In the genomic region with DNA sequence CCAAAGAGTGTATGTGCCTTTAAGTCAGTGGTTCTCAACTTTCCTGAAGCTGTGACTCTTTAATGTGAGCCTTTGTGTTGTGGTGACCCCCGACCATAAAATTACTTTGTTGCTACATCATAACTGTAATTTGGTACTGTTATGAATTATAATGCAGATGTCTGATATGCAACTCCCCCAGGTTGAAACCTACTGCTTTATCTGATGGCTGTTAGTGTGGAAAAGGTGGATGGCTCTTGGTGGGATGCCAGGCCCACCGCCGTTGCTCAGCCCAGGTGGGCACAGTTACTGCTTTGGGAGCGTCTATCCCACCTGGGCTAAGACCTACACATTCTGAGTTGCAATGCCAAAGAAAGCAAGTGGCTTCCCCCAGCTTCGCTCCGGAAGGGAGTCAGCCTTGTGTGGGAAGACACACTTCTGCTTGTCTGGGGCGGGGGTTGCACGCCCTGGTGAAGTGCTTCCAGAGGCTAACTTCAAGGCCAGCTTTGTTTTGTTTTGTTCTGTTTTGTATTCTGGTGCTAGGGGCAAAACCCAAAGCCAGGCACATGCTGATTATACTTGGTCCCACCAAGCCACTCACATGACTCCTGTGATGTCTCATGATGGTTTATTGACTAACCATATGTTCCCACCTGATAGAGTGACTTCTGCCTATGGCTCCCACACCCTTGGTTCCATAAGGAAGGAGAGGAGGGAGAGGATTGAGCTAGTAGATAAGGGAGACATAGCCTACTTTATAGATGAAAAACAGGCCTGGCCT, we compare ENCODE assay signal across 25 mouse cellular contexts. TPM values are rescaled to one million over a fixed set of nuclear protein-coding genes. Genes with fewer than 3 reads are reported as not detected.
DNase-seq lines count a peak whose midpoint lies in the region; ATAC-seq and TF ChIP-seq lines count a peak whose summit lies in the region.
"Had no signal": no experiment of that assay in that cellular context is flagged by ENCODE, and none has a peak within 500 bp of the region (broad histone marks: within the 10 kb centered on the region; RNA-seq: fewer than 3 reads in every experiment).

No protein-coding gene starts in this region.

- H3K9me3 ChIP-seq in liver, embryonic 14.5 days (ENCODE audit: control insufficient read depth, low read length), result no peaks in the 10 kb centered on the region
- H3K9me3 ChIP-seq in liver, embryonic 11.5 days (ENCODE audit: control insufficient read depth, low read length), result no peaks in the 10 kb centered on the region
- no peaks in the 10 kb centered on the region for H3K9me3 ChIP-seq in G1E (replicated peaks)
- no peaks in the 10 kb centered on the region for H3K9me3 ChIP-seq in hindbrain, postnatal 0 days (ENCODE audit: low read length)
- H3K9me3 ChIP-seq: embryonic facial prominence, embryonic 12.5 days; heart, embryonic 15.5 days; intestine, embryonic 15.5 days; limb, embryonic 13.5 days; megakaryocyte, embryonic 14.5 days; neural tube, embryonic 12.5 days had no signal

- H3K36me3 ChIP-seq in liver, embryonic 14.5 days (replicated peaks; ENCODE audit: control insufficient read depth, insufficient read depth, low read depth), result no peaks in the 10 kb centered on the region
- H3K36me3 ChIP-seq in liver, embryonic 11.5 days (ENCODE audit: control insufficient read depth, insufficient read depth, low read length), result no peaks in the 10 kb centered on the region
- H3K36me3 ChIP-seq in G1E (replicated peaks), result no peaks in the 10 kb centered on the region
- no peaks in the 10 kb centered on the region for H3K36me3 ChIP-seq in small intestine, adult 2 months (ENCODE audit: control insufficient read depth, insufficient read depth, low read length)
- H3K36me3 ChIP-seq in hindbrain, postnatal 0 days (ENCODE audit: insufficient read depth, low read length), result no peaks in the 10 kb centered on the region
- H3K36me3 ChIP-seq: embryonic facial prominence, embryonic 12.5 days; heart, embryonic 15.5 days; intestine, embryonic 15.5 days; limb, embryonic 13.5 days; neural tube, embryonic 12.5 days had no signal

- 0 out of 2 replicates have a peak, but pooled peaks have one; percentile 28 for ATAC-seq in liver, embryonic 14.5 days (ENCODE audit: insufficient read depth)
- no peak for ATAC-seq in liver, embryonic 11.5 days (replicated peaks; ENCODE audit: low FRiP score)
- peak; percentile 56 for ATAC-seq in G1E (ENCODE audit: extremely low read depth, insufficient number of reproducible peaks, low FRiP score, poor library complexity, severe bottlenecking)
- ATAC-seq in hematopoietic stem cell, adult 5-6 weeks (replicated peaks in 1 of 2; ENCODE audit: insufficient read depth in 1 of 2, low FRiP score in 2 of 2, low TSS enrichment in 1 of 2, low read depth in 1 of 2, poor library complexity in 2 of 2, severe bottlenecking in 2 of 2), result peak; percentile 3; a peak in 2 of 4 replicates
- ATAC-seq in hindbrain, postnatal 0 days, result no peak
- ATAC-seq: forebrain, postnatal 0 days; intestine, embryonic 15.5 days had no signal

- H3K4me2 ChIP-seq in liver, embryonic 14.5 days (ENCODE audit: low read depth), result no peak overlapping the region; the same call in 1 of the 2 replicates
- no peak overlapping the region for H3K4me2 ChIP-seq in liver, embryonic 11.5 days
- no peak overlapping the region for H3K4me2 ChIP-seq in hindbrain, postnatal 0 days (ENCODE audit: low read depth, low read length)
- H3K4me2 ChIP-seq: embryonic facial prominence, embryonic 12.5 days; heart, embryonic 15.5 days; hindbrain, embryonic 14.5 days; intestine, embryonic 15.5 days; limb, embryonic 13.5 days; neural tube, embryonic 12.5 days had no signal

- DNase-seq in liver, embryonic 14.5 days (ENCODE audit: low read depth in 3 of 3, low spot score in 3 of 3), result no peak
- DNase-seq in liver, embryonic 11.5 days (ENCODE audit: low spot score), result no peak
- DNase-seq in G1E (ENCODE audit: low spot score), result no peak
- DNase-seq in thymus, postnatal 4 days, result no peak
- DNase-seq in hindbrain, postnatal 0 days (ENCODE audit: low spot score), result no peak
- no peak for DNase-seq in layer of hippocampus, adult 18-20 months (ENCODE audit: low spot score in 2 of 2)
- DNase-seq: adrenal gland, postnatal 25 days; cerebellum, adult 9-10 months; forebrain, postnatal 0 days; gastrocnemius, adult 2 months; heart, postnatal 36 days; kidney, postnatal 25 days; lung, postnatal 10 days; midbrain, embryonic 14.5 days; retina, postnatal 1 day; right cerebral cortex, postnatal 25 days had no signal

- H3K4me1 ChIP-seq in liver, embryonic 14.5 days (replicated peaks; ENCODE audit: control insufficient read depth in 2 of 2, insufficient read depth in 2 of 2, low read length in 1 of 2), result peaks cover 0 to 11% of the 10 kb centered on the region in 2 experiments; a peak in 2 of 4 replicates
- H3K4me1 ChIP-seq in liver, embryonic 11.5 days (replicated peaks; ENCODE audit: control insufficient read depth, insufficient read depth, low read length), result peaks cover 8% of the 10 kb centered on the region
- H3K4me1 ChIP-seq in G1E (ENCODE audit: insufficient read depth, low read depth, low read length), result no peaks in the 10 kb centered on the region; the same call in 1 of the 2 replicates
- H3K4me1 ChIP-seq in small intestine, adult 2 months (ENCODE audit: control insufficient read depth, insufficient read depth, insufficient read length, low read length), result peaks cover 2% of the 10 kb centered on the region; the same call in 1 of the 2 replicates
- peaks cover 3% of the 10 kb centered on the region; the same call in 1 of the 2 replicates for H3K4me1 ChIP-seq in hindbrain, postnatal 0 days (ENCODE audit: insufficient read depth, low read length)
- H3K4me1 ChIP-seq: intestine, embryonic 15.5 days; limb, embryonic 13.5 days had no signal

- H3K27me3 ChIP-seq in liver, embryonic 14.5 days (ENCODE audit: control insufficient read depth, insufficient read depth, low read length), result no peaks in the 10 kb centered on the region
- no peaks in the 10 kb centered on the region for H3K27me3 ChIP-seq in liver, embryonic 11.5 days (replicated peaks; ENCODE audit: control insufficient read depth, insufficient read depth, low read length)
- no peaks in the 10 kb centered on the region; the same call in 1 of the 2 replicates for H3K27me3 ChIP-seq in G1E (ENCODE audit: insufficient read depth, low read length)
- no peaks in the 10 kb centered on the region for H3K27me3 ChIP-seq in small intestine, adult 2 months (ENCODE audit: control insufficient read depth, insufficient read depth, low read length)
- no peaks in the 10 kb centered on the region for H3K27me3 ChIP-seq in hindbrain, postnatal 0 days (ENCODE audit: insufficient read depth, low read length)
- H3K27me3 ChIP-seq: embryonic facial prominence, embryonic 12.5 days; heart, embryonic 15.5 days; intestine, embryonic 15.5 days; limb, embryonic 13.5 days; megakaryocyte, embryonic 14.5 days; neural tube, embryonic 12.5 days had no signal

- TF ChIP-seq POLR2A in small intestine, adult 2 months (IDR thresholded peaks at IDR 0.05; ENCODE audit: low read depth, low read length), result no peak

- TF ChIP-seq CTCF in liver, embryonic 14.5 days (IDR thresholded peaks at IDR 0.05; ENCODE audit: low read depth), result no peak
- TF ChIP-seq CTCF in G1E (IDR thresholded peaks at IDR 0.05; ENCODE audit: low read depth, low read length), result no peak
- TF ChIP-seq CTCF in small intestine, adult 2 months (IDR thresholded peaks at IDR 0.05; ENCODE audit: extremely low read depth, insufficient read length, insufficient replicate concordance, low read depth, low read length), result no peak
- no peak for TF ChIP-seq CTCF in hindbrain, postnatal 0 days (IDR thresholded peaks at IDR 0.05; ENCODE audit: low read depth)

- H3K27ac ChIP-seq in liver, embryonic 14.5 days, result no peak overlapping the region
- H3K27ac ChIP-seq in liver, embryonic 11.5 days (ENCODE audit: low read depth, low read length), result no peak overlapping the region; the same call in 1 of the 2 replicates
- peak overlapping the region; percentile 69 for H3K27ac ChIP-seq in small intestine, adult 2 months (ENCODE audit: insufficient read depth, low read depth, low read length)
- no peak overlapping the region for H3K27ac ChIP-seq in hindbrain, postnatal 0 days
- H3K27ac ChIP-seq: embryonic facial prominence, embryonic 12.5 days; gastrocnemius, adult 2 months; heart, embryonic 15.5 days; hindbrain, embryonic 14.5 days; intestine, embryonic 15.5 days; limb, embryonic 13.5 days; neural tube, embryonic 12.5 days had no signal

- no peak overlapping the region for H3K9ac ChIP-seq in liver, embryonic 14.5 days (replicated peaks)
- no peak overlapping the region for H3K9ac ChIP-seq in liver, embryonic 11.5 days (ENCODE audit: low read depth, low read length)
- H3K9ac ChIP-seq in hindbrain, postnatal 0 days (replicated peaks; ENCODE audit: low read length), result no peak overlapping the region
- H3K9ac ChIP-seq: embryonic facial prominence, embryonic 12.5 days; forebrain, postnatal 0 days; heart, embryonic 15.5 days; hindbrain, embryonic 14.5 days; intestine, embryonic 15.5 days; limb, embryonic 13.5 days; neural tube, embryonic 12.5 days had no signal

- H3K4me3 ChIP-seq in liver, embryonic 14.5 days (ENCODE audit: insufficient read depth in 1 of 2, low read depth in 2 of 2, low read length in 2 of 2), result no peak overlapping the region
- H3K4me3 ChIP-seq in liver, embryonic 11.5 days (ENCODE audit: low read depth, low read length), result no peak overlapping the region
- no peak overlapping the region for H3K4me3 ChIP-seq in G1E (ENCODE audit: low read depth, low read length)
- no peak overlapping the region for H3K4me3 ChIP-seq in small intestine, adult 2 months (ENCODE audit: low read depth, low read length)
- no peak overlapping the region for H3K4me3 ChIP-seq in hindbrain, postnatal 0 days (ENCODE audit: low read length)
- H3K4me3 ChIP-seq: embryonic facial prominence, embryonic 12.5 days; gastrocnemius, adult 2 months; heart, embryonic 15.5 days; intestine, embryonic 15.5 days; limb, embryonic 13.5 days; neural tube, embryonic 12.5 days had no signal

- TF ChIP-seq EP300 in liver, embryonic 14.5 days (IDR thresholded peaks at IDR 0.05; ENCODE audit: low read depth), result no peak

- 38% methylated on average over 8 of the region's 8 CpGs for WGBS in liver, embryonic 14.5 days (ENCODE audit: insufficient replicate concordance)
- 69% methylated on average over 8 of the region's 8 CpGs for WGBS in liver, embryonic 11.5 days
- 84% methylated on average over 8 of the region's 8 CpGs for WGBS in small intestine, adult 2 months
- 89% methylated on average over 8 of the region's 8 CpGs for WGBS in hindbrain, postnatal 0 days

RNA-seq across cellular contexts. Expression of a gene that starts 34.7 kb away (rescaled TPM):
- 2.1 and 2.3 TPM in 2 replicates for polyA plus RNA-seq in liver, embryonic 14.5 days (2012; rRNA removed)
- 5.2 and 5.3 TPM in 2 replicates for polyA plus RNA-seq in liver, embryonic 14.5 days (2014; fragmentation: Nextera tagmentation; extraction: Ambion mirVana)
- polyA plus RNA-seq in liver, embryonic 11.5 days (2014; fragmentation: Nextera tagmentation; extraction: Ambion mirVana), result 8.3 and 8.9 TPM in 2 replicates
- total RNA-seq in G1E (2014; fragmentation: Nextera tagmentation) (not detected in 2 replicates), G1E (2017) (0.41 and 0.76 TPM in 2 replicates)
- polyA plus RNA-seq in G1E (2012), result 0.11 and 0.48 TPM in 2 replicates
- 21.6 and 29.8 TPM in 2 replicates for total RNA-seq in hematopoietic stem cell, adult 5-6 weeks (2017)
- 10.7 and 22.2 TPM in 2 replicates for polyA plus RNA-seq in small intestine, adult 2 months (2012; rRNA removed)
- 3.8 and 7.7 TPM in 2 replicates for total RNA-seq in hindbrain, postnatal 0 days (2014; rRNA removed)
- polyA plus RNA-seq in hindbrain, postnatal 0 days (2015; fragmentation: Nextera tagmentation; extraction: Ambion mirVana), result 6.0 and 6.4 TPM in 2 replicates
- total RNA-seq in layer of hippocampus, adult 18-20 months (2021), result 100 to 1,000 TPM; 119 to 123 TPM

Comparison
In these comparisons a context has a peak if more than half of its experiments do, and no peak if none do; other contexts are left out.
1. ATAC-seq: peak in liver, embryonic 14.5 days (single experiment), G1E (single experiment) and hematopoietic stem cell, adult 5-6 weeks (2 of 2); none in liver, embryonic 11.5 days (single experiment) and hindbrain, postnatal 0 days (single experiment).